Mouse (Mus musculus) olfactory bulb, adult 2 months (tissue): ENCODE data around the gene Alkbh6.

Source experiments
- CTCF ChIP-seq: fragments of 200-500 bp; IDR thresholded peaks from 2 replicates; pipeline ENCODE4 v1.5.1; 2012; ENCODE audit warnings: low read depth, mild to moderate bottlenecking, low read length, moderate library complexity; ENCODE audit not compliant: insufficient read depth
- POLR2A ChIP-seq: fragments of 200-500 bp; IDR thresholded peaks from 2 replicates; pipeline ENCODE4 v1.6.1; 2012; ENCODE audit warnings: mild to moderate bottlenecking, low read depth, low read length, moderate library complexity; ENCODE audit not compliant: insufficient read depth

- no peak for TF ChIP-seq CTCF
- no peak for TF ChIP-seq POLR2A
Measured at GRCm38 (mm10) chr7:30289071-30289713, 19.3 kb upstream of the Alkbh6 start.
